Mouse (Mus musculus): Measurements from ENCODE around the gene Ambp. TPM values are rescaled to one million over a fixed set of nuclear protein-coding genes. Genes with fewer than 3 reads are reported as not detected.

Ambp gene
- polyA plus RNA-seq, 1 experiment from 2014 or later: not detected

DNA sequence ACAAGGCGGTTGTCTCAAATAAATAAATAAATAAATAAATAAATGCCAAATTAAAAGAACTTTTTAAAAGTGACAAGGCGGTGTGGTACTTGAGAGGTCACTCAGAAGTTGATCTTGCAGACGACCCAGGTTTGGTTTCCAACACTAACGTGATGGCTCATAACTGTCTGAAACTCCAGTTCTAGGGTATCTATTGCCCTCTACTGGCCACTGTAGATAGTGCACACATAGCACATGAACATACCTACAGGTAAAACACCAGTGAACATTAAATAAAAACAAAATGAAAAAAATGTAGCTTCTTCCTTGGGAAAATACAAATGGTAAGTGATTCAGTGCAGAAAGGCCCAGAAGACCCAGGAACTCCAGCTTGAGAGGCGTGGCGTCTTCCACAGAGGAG, 7.3 kb downstream of the Ambp start:
- H3K27ac ChIP-seq (replicated peaks; ENCODE audit: low read depth, low read length): no peak overlapping the region

DNA sequence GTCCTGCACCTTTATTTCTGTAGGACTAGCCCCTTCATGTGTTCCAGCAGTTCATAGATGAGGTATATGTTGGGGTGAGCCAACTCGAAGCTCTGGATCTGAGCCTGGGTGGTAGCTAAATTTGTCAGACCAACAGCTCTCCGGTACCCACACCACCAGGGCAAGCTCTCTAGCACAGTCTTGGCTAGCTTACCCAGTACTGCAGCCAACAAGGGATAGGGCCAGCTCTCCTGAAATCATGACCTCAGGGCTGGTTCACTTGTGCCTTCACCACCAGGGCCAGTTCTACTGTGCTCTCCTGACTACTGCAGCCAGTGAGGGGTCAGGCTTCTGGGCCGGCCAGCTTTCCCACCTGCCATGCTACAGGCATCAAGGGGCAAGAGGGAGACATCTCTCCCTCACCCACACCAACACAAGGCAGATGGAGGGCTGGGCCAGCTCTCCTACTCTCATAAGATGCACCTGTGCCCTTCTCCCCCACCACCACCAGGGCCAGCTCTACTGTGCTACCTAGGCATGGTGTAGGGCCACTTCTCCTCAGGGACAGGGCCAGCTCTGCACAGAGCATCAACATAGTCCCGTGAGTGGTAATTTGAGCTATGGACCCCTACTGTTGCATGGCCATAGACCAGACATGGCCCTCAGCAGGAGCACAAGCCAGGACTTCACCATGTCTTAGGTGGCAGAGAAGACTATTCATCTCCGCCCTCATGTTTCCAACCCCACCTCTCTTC, 24.5 kb downstream of the Ambp start:
- H3K36me3 ChIP-seq (ENCODE audit: control insufficient read depth, insufficient read depth, low read length): peaks cover 40% of the 10 kb centered on the region

More for the DNA sequence above, 7.3 kb downstream of the Ambp start:
- H3K9me3 ChIP-seq (ENCODE audit: control insufficient read depth, low read length): no peaks in the 10 kb centered on the region
- H3K4me1 ChIP-seq (ENCODE audit: control insufficient read depth, insufficient read depth, low read length): no peaks in the 10 kb centered on the region
- no peaks in the 10 kb centered on the region for H3K27me3 ChIP-seq (ENCODE audit: control insufficient read depth, insufficient read depth, low read length)
- no peak for DNase-seq
- H3K9ac ChIP-seq (replicated peaks; ENCODE audit: low read length): no peak overlapping the region
- 96% methylated on average over 6 of the region's 6 CpGs for WGBS
- no peak overlapping the region for H3K4me2 ChIP-seq (ENCODE audit: low read length)
- no peaks in the 10 kb centered on the region for H3K36me3 ChIP-seq (ENCODE audit: control insufficient read depth, insufficient read depth, low read length)
- no peak for ATAC-seq (ENCODE audit: low FRiP score, low TSS enrichment)
- no peak overlapping the region for H3K4me3 ChIP-seq (replicated peaks; ENCODE audit: low read depth, low read length)

DNA sequence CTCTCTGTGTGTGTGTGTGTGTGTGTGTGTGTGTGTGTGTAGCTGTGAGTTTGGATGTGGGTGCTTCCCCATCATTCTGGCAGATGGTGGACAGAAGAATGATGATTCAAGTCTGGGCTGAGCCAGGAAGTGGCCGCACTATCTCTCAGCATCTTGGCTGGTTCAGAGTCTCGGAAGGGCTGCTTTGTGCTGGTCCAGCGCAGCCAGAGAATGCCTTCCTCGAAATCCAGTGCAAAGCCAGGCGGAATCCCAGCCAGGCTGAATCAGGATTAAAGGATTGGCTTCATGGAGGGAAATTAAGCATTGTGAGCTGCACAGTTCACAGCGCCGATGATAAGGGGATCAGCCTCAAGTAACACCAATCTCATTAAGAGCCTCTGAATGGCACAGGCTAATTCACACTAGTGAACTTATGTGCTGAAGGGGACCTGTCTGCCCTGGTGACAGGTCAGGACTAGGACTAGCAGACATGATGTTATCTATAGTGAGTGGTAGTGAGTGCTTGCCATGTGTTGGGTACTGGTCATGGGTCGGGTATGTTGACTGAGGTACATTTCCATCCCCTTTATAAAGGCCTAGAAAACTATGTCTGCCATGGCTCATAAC, 29.6 kb downstream of the Ambp start:
- Histone ChIP-seq H3K36me3 (ENCODE audit: control insufficient read depth, insufficient read depth, low read length) (peaks cover 30% of the 10 kb centered on the region), H3K4me1 (ENCODE audit: control insufficient read depth, insufficient read depth, low read length) (no peaks in the 10 kb centered on the region), H3K4me2 (ENCODE audit: low read length) (no peak overlapping the region), H3K27ac (replicated peaks; ENCODE audit: low read depth, low read length) (no peak overlapping the region), H3K27me3 (ENCODE audit: control insufficient read depth, insufficient read depth, low read length) (no peaks in the 10 kb centered on the region), H3K9ac (replicated peaks; ENCODE audit: low read length) (no peak overlapping the region), H3K4me3 (replicated peaks; ENCODE audit: low read depth, low read length) (no peak overlapping the region), H3K9me3 (ENCODE audit: control insufficient read depth, low read length) (no peaks in the 10 kb centered on the region)
- peak; percentile 65 for DNase-seq
- WGBS: 18% methylated on average over 8 of the region's 8 CpGs
- peak; percentile 53 for ATAC-seq (ENCODE audit: low FRiP score, low TSS enrichment)

More for the DNA sequence above, 24.5 kb downstream of the Ambp start:
- Histone ChIP-seq H3K9ac (replicated peaks; ENCODE audit: low read length) (no peak overlapping the region), H3K27me3 (ENCODE audit: control insufficient read depth, insufficient read depth, low read length) (no peaks in the 10 kb centered on the region), H3K4me3 (replicated peaks; ENCODE audit: low read depth, low read length) (no peak overlapping the region), H3K9me3 (ENCODE audit: control insufficient read depth, low read length) (no peaks in the 10 kb centered on the region), H3K27ac (replicated peaks; ENCODE audit: low read depth, low read length) (no peak overlapping the region), H3K4me1 (ENCODE audit: control insufficient read depth, insufficient read depth, low read length) (no peaks in the 10 kb centered on the region), H3K4me2 (ENCODE audit: low read length) (no peak overlapping the region)
- ATAC-seq (ENCODE audit: low FRiP score, low TSS enrichment): no peak
- no peak for DNase-seq
- 93% methylated on average over 5 of the region's 5 CpGs for WGBS

- Histone ChIP-seq H3K9me3 (ENCODE audit: control insufficient read depth, low read length) (no peaks in the 10 kb centered on the region), H3K4me3 (replicated peaks; ENCODE audit: low read depth, low read length) (no peak overlapping the region), H3K36me3 (ENCODE audit: control insufficient read depth, insufficient read depth, low read length) (peaks cover 58% of the 10 kb centered on the region), H3K9ac (replicated peaks; ENCODE audit: low read length) (no peak overlapping the region), H3K4me2 (ENCODE audit: low read length) (no peak overlapping the region), H3K4me1 (ENCODE audit: control insufficient read depth, insufficient read depth, low read length) (no peaks in the 10 kb centered on the region), H3K27ac (replicated peaks; ENCODE audit: low read depth, low read length) (no peak overlapping the region), H3K27me3 (ENCODE audit: control insufficient read depth, insufficient read depth, low read length) (no peaks in the 10 kb centered on the region)
- ATAC-seq (ENCODE audit: low FRiP score, low TSS enrichment): peak; percentile 86
- DNase-seq: peak; percentile 94
- 88% methylated on average over 5 of the region's 5 CpGs for WGBS
Observed at GRCm38 (mm10) chr4:63118639-63119437, 35.8 kb downstream of the Ambp start.

DNA sequence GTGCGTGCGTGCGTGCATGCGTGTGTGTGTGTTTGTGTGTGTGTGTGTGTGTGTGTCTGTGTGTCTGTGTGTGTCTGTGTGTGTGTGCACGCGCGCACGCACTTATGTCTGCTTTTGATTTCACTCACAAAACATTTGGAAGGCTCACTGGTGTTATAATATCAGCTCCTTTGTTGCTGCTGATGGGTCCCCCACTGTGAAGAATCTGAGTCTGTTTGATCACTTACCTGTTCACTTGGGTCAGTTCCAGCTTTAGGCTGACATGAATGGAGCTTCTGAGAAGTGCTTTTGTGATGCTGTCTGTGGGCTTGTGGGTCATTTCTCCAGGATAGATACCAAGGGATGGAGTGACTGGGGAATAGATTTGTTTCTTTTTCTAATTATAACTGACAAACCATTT, 48.9 kb downstream of the Ambp start:
- no peaks in the 10 kb centered on the region for H3K27me3 ChIP-seq (ENCODE audit: control insufficient read depth, insufficient read depth, low read length)
- no peaks in the 10 kb centered on the region for H3K9me3 ChIP-seq (ENCODE audit: control insufficient read depth, low read length)
- H3K4me3 ChIP-seq (replicated peaks; ENCODE audit: low read depth, low read length): no peak overlapping the region
- WGBS: 96% methylated on average over 8 of the region's 8 CpGs
- no peak for ATAC-seq (ENCODE audit: low FRiP score, low TSS enrichment)
- H3K4me2 ChIP-seq (ENCODE audit: low read length): no peak overlapping the region
- no peak overlapping the region for H3K9ac ChIP-seq (replicated peaks; ENCODE audit: low read length)
- no peaks in the 10 kb centered on the region for H3K4me1 ChIP-seq (ENCODE audit: control insufficient read depth, insufficient read depth, low read length)
- H3K27ac ChIP-seq (replicated peaks; ENCODE audit: low read depth, low read length): no peak overlapping the region
- no peak for DNase-seq
- H3K36me3 ChIP-seq (ENCODE audit: control insufficient read depth, insufficient read depth, low read length): peaks cover 40% of the 10 kb centered on the region

DNA sequence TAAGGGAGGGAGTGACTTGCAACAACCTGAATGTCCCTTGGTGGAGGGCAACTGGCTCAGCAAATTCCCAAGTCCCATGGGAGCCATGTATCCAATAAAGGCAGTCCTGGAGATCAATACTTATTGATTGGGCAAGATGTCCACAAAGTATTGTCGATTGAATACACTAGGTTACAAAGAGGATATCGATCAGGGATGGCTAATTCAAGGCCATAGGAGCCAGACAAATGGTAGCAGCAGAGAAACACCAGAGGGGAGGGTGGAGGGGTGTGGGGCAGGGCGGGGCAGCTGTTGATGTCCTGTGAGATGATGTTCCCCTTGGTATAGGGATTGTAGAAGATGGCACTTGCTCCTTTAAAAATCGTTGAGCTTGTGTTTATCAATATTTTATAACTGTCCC, 52.6 kb downstream of the Ambp start:
- Histone ChIP-seq H3K36me3 (ENCODE audit: control insufficient read depth, insufficient read depth, low read length) (peaks cover 53% of the 10 kb centered on the region), H3K9ac (replicated peaks; ENCODE audit: low read length) (no peak overlapping the region), H3K27me3 (ENCODE audit: control insufficient read depth, insufficient read depth, low read length) (no peaks in the 10 kb centered on the region), H3K4me2 (ENCODE audit: low read length) (no peak overlapping the region), H3K4me1 (ENCODE audit: control insufficient read depth, insufficient read depth, low read length) (no peaks in the 10 kb centered on the region), H3K27ac (replicated peaks; ENCODE audit: low read depth, low read length) (no peak overlapping the region), H3K9me3 (ENCODE audit: control insufficient read depth, low read length) (no peaks in the 10 kb centered on the region), H3K4me3 (replicated peaks; ENCODE audit: low read depth, low read length) (no peak overlapping the region)
- WGBS: 95% methylated on average over 4 of the region's 4 CpGs
- DNase-seq: no peak
- no peak for ATAC-seq (ENCODE audit: low FRiP score, low TSS enrichment)

DNA sequence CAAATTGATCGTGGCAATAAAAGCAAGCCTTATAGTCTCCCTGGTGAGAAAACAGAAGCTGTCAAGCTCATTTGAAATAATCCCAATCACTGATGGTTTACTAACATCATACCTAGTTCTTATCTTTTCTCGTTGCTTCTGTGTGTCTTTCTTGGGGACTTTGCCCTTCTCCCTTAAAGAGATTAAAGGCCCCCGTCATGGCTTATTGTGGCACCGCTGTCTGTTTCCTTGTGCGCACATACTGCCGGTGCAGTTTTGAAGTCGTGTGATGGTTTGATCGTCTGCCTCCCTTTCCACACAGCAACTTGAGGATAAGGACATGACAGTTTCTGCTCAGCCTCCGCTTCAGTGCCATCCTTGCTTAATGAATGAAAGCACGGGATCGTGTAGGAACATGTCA, 54.1 kb downstream of the Ambp start:
- Histone ChIP-seq H3K4me1 (ENCODE audit: control insufficient read depth, insufficient read depth, low read length) (no peaks in the 10 kb centered on the region), H3K27ac (replicated peaks; ENCODE audit: low read depth, low read length) (no peak overlapping the region), H3K4me3 (replicated peaks; ENCODE audit: low read depth, low read length) (no peak overlapping the region), H3K9ac (replicated peaks; ENCODE audit: low read length) (no peak overlapping the region), H3K9me3 (ENCODE audit: control insufficient read depth, low read length) (no peaks in the 10 kb centered on the region), H3K36me3 (ENCODE audit: control insufficient read depth, insufficient read depth, low read length) (peaks cover 55% of the 10 kb centered on the region), H3K27me3 (ENCODE audit: control insufficient read depth, insufficient read depth, low read length) (no peaks in the 10 kb centered on the region), H3K4me2 (ENCODE audit: low read length) (no peak overlapping the region)
- WGBS: 68% methylated on average over 11 of the region's 11 CpGs
- ATAC-seq (ENCODE audit: low FRiP score, low TSS enrichment) (no peak), DNase-seq (no peak)

GRCm38 (mm10) chr4:63097603-63098002, 57.0 kb downstream of the Ambp start:
- Histone ChIP-seq H3K9me3 (ENCODE audit: control insufficient read depth, low read length) (no peaks in the 10 kb centered on the region), H3K4me3 (replicated peaks; ENCODE audit: low read depth, low read length) (no peak overlapping the region), H3K4me1 (ENCODE audit: control insufficient read depth, insufficient read depth, low read length) (no peaks in the 10 kb centered on the region), H3K27ac (replicated peaks; ENCODE audit: low read depth, low read length) (no peak overlapping the region), H3K9ac (replicated peaks; ENCODE audit: low read length) (no peak overlapping the region), H3K4me2 (ENCODE audit: low read length) (no peak overlapping the region), H3K27me3 (ENCODE audit: control insufficient read depth, insufficient read depth, low read length) (no peaks in the 10 kb centered on the region), H3K36me3 (ENCODE audit: control insufficient read depth, insufficient read depth, low read length) (peaks cover 57% of the 10 kb centered on the region)
- no peak for ATAC-seq (ENCODE audit: low FRiP score, low TSS enrichment)
- 92% methylated on average over 1 of the region's 1 CpGs for WGBS
- no peak for DNase-seq
